Mouse (Mus musculus) gastrocnemius, adult 18-20 months (tissue): ENCODE measurements around the gene Klhl40. TPM values are rescaled to one million over a fixed set of nuclear protein-coding genes. Genes with fewer than 3 reads are reported as not detected.

ENCODE experiments used
- DNase-seq: peaks from one replicate; pipeline ENCODE4 v3.0.0; 2021; ENCODE audit warnings: low spot score
- total RNA-seq, 2 experiments: library from RNA; stranded (reverse); gene quantifications; 2 replicates each; pipeline ENCODE4 v1.2.3; 2021

The Klhl40 gene
- total RNA-seq, 2 experiments from 2014 or later, result 121 to 228 TPM

- DNase-seq, result peak; percentile 69
Measured at GRCm38 (mm10) chr9:121776511-121776910, 896 bp upstream of the Klhl40 start.

DNA sequence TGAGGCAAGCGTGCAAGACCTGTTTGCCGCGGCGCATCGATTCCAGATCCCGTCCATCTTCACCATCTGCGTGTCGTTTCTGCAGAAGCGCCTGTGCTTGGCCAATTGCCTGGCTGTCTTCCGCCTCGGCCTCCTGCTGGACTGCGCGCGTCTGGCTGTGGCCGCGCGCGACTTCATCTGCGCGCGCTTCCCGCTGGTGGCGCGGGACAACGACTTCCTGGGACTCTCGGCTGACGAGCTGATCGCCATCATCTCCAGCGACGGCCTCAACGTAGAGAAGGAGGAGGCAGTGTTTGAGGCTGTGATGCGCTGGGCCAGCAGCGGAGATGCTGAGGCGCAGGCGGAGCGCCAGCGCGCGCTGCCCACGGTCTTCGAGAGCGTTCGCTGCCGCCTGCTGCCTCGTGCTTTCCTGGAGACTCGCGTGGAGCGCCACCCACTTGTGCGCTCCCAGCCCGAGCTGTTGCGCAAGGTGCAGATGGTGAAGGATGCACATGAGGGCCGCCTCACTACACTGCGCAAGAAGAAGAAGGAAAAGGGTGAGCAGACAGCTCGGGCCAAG is 738 bp downstream of the Klhl40 start:
- no peak for DNase-seq

- DNase-seq, result no peak
Measured at GRCm38 (mm10) chr9:121784801-121785200, 7.4 kb downstream of the Klhl40 start.

DNA sequence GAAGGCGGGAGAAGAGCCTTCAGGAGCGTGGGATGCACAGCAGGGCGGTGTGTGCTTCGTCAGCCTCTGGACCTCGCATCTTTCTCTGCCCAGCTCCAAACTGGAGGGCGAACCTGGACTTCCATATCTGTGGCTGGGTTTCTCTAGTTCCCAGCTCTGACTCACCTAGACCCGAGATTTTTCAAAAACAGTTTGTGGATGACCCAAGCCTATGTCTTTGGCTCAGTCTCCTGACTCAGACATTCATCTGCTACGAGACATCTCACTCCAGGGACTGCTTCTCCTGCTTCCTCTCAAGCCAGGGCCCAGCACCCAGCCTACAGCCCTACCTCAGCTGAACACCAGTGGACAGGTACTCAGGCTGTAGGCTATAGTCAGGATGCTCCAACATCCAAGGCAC is 7.9 kb downstream of the Klhl40 start:
- DNase-seq, result no peak

DNA sequence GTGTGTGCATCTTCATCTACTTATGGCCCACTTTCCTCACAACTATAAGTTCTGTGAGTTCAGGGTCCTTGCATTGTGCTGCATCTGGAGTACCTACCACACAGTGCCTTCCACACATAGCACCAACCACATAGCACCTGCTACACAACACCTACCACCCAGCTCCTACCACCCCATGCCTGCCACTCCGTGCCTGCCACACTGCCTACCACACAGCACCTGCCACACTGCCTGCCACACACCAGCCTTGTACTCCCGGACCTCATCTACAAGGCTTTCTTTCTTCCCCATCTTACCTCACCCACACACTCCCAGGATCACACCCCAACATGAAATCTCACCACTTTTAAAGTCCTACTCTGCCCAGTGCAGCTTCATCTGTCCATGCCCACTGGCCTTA is 9.0 kb downstream of the Klhl40 start:
- DNase-seq, result no peak

DNA sequence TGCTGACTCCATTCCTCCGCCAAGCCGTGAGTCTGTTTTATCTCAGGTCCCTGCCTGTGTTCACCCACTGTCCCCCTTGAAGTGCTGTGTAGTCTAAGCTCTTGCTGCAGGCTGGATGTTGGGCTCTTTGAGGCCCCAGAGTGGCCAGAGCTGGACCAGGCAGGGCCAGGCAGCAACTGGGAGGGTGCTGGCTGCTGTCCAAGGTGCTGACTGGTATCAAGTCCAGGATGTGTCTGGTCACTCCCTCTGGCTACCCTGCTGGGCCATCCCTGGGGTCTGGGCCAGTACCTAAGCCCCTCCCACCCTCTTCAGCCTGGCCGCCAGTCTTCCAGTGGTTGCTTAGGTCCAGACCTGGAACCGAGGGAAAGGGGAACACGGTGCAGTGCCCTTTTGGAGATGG is 13.8 kb downstream of the Klhl40 start:
- DNase-seq, result peak; percentile 93

DNA sequence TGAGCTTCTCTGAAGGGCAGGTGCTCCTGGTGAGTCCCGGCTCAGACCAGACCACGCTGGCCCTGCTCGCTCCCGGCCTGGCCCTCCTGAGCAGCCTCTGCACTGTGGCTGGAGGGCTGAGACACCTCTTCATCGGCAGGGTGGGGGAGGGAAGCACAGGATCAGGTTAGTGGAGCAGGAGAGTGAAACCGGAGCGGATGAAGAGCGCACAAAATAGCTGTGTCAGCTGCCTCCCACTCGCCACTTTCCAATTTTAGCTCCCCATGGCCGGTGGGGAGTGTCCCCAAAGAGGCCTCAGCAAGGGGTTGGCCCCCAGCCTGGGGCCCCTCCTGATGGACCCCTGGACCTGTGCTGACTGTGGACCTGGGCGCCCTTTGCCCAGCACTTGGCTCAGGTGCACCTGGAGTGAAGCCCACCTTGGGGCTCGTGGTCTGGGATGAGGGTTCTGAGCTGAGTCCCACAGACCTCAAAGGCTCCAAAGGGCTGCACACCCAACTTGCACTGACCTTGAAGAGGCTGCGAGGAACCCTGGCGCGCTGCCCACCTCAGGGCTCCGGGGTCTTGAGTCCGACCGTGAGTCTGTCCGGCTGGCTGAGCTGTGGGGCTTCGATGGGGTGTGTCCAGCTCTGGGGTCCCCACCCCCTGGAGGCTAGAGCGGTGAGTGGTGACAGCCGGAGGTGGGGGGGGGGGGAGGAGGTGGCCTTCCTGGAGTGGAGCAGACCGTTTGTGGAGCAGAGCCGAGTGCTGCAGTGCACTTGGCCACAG is 14.5 kb downstream of the Klhl40 start, which contains the start of gene Hhatl:
Gene Hhatl (minus strand): TSS at position 751 of the 765 bp plus-strand sequence.
- DNase-seq, result peak; percentile 81

DNA sequence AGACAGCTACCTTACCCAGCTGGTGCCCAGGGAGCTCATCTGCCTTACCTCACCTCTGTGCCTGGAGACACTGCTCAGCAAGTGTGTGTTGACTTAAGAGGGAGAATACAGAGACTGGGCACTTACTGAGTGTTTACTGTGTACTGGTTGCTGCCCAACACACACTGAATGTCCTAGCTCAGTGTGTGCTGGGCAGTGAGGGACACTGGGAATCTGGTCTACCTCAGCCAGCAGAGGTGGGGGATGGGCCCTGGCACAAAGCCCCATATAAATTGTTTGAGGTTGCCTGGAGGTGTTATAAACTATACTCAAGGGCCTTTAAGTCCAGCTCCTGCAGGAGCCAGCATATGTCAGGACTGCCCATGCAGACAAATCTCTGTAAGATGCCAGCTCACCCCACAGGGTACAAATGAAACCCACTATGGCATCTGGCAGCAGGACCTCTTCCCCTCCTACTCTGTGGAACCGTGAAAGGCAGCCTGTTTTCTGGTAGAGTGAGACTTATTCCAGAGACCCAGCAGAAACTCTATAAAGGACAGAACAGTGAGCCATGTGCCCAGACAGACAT is 17.6 kb downstream of the Klhl40 start:
- DNase-seq, result no peak

- DNase-seq, result no peak
Measured at GRCm38 (mm10) chr9:121797722-121798121, 20.3 kb downstream of the Klhl40 start.

DNA sequence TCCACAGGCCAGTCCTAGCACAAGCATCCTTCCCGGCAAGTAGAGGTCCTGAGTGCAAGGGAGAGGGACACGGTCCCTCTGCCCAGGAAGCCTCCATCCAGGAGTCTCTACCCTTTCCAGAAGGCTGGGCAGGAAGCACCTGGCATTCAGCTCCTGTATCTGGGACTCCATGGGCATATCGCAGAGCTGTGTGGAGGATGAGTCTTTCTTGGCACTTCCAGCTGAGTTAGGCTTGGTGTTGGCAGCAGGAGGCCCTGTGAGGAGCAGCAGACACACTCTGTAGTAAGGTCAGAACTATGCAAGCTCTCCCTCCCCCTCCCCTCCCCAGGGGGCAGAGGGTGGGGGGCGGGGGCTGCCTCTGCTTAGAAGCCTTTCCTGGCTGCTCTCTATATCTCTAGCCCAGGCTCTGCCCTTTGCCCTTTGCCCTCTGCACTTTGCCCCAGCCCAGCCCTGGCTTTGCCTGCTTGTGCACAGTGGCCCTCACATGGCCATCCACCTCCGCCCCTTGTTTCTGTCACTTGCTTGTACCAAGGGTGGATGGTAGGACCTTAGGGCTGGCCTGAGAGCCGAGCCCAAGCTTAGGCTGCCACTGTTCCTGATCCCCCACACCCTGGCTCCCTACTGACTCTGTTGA is 21.6 kb downstream of the Klhl40 start:
- DNase-seq, result no peak

- no peak for DNase-seq
Measured at GRCm38 (mm10) chr9:121802747-121803146, 25.3 kb downstream of the Klhl40 start.

- DNase-seq, result no peak
Measured at GRCm38 (mm10) chr9:121807546-121807945, 30.1 kb downstream of the Klhl40 start.

DNA sequence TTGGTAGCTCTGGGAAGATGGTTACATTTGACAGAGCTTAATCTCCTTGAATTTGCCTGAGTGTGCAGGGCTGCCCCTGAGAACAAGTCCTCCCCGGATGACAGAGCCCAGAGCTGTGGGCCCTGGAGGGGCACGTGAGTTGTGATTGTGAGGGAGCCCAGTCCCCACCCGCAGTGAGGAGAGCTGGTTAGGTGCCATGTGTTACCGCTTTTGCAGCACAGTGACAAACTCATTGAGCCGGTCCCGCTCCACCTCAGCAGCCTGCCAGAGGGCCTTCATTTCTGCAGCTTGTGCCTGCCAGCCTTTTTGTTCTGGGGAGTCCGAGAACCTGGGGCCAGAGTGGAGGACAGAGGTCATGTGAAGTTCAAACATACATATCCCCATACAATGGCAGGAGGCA is 30.5 kb downstream of the Klhl40 start:
- DNase-seq, result no peak

GRCm38 (mm10) chr9:121808511-121808910 is 31.1 kb downstream of the Klhl40 start:
- no peak for DNase-seq

GRCm38 (mm10) chr9:121810081-121810821 is 32.8 kb downstream of the Klhl40 start:
- DNase-seq, result no peak

- no peak for DNase-seq
Measured at GRCm38 (mm10) chr9:121815183-121815582, 37.8 kb downstream of the Klhl40 start.

GRCm38 (mm10) chr9:121819073-121819770 is 41.8 kb downstream of the Klhl40 start:
- DNase-seq, result peak; percentile 53

- DNase-seq, result no peak
Measured at GRCm38 (mm10) chr9:121819771-121820471, 42.5 kb downstream of the Klhl40 start.

GRCm38 (mm10) chr9:121820765-121821164 is 43.4 kb downstream of the Klhl40 start:
- DNase-seq, result no peak

GRCm38 (mm10) chr9:121822585-121822991 is 45.2 kb downstream of the Klhl40 start:
- no peak for DNase-seq
